Mouse (Mus musculus) limb, embryonic 10.5 days (tissue): Measurements from ENCODE around the gene Arg1. TPM values are rescaled to one million over a fixed set of nuclear protein-coding genes. Genes with fewer than 3 reads are reported as not detected.
A peak's percentile ranks its signal among the peaks of the same experiment; 100 is the strongest.

Experiments used
- DNase-seq: peaks from one replicate; pipeline ENCODE4 v3.0.0-alpha.2; 2017; ENCODE audit warnings: low spot score
- H3K27ac ChIP-seq: fragments of 300-500 bp; sonication (generic); 2 replicates; pipeline ENCODE4 v1.5.1; 2016; ENCODE audit warnings: mild to moderate bottlenecking
- H3K27me3 ChIP-seq: fragments of 300-500 bp; sonication (generic); 2 replicates; pipeline ENCODE4 v1.6.1; 2016; ENCODE audit warnings: low read depth, mild to moderate bottlenecking; ENCODE audit not compliant: poor library complexity, severe bottlenecking
- H3K36me3 ChIP-seq: fragments of 300-500 bp; sonication (generic); 2 replicates; pipeline ENCODE4 v1.6.1; 2016; ENCODE audit warnings: mild to moderate bottlenecking, moderate library complexity
- H3K4me1 ChIP-seq: fragments of 300-500 bp; sonication (generic); 2 replicates; pipeline ENCODE4 v1.6.1; 2016
- H3K4me3 ChIP-seq: fragments of 300-500 bp; sonication (generic); 2 replicates; pipeline ENCODE4 v1.5.1; 2016; ENCODE audit warnings: mild to moderate bottlenecking, moderate library complexity
- H3K9me3 ChIP-seq: fragments of 300-500 bp; sonication (generic); replicated peaks from 2 replicates; pipeline ENCODE4 v1.6.1; 2016; ENCODE audit warnings: mild to moderate bottlenecking
- WGBS: fragments of 180-500 bp; shearing (Covaris S2); methylation state at CpG from one replicate; pipeline ENCODE4 v1.1.7; 2016; 5-methylcytosine and 5-hydroxymethylcytosine counted together
- microRNA-seq: library from miRNA; unstranded; fragments of <30 nt; microRNA quantifications from one replicate; pipeline ENCODE4, GENCODE M21; 2017
- polyA plus RNA-seq: library from polyadenylated mRNA; unstranded; fragments of >200 nt; fragmentation: Nextera tagmentation; extraction: Ambion mirVana; gene quantifications from 2 replicates; pipeline ENCODE4 v1.2.1, GENCODE M21; 2016

The Arg1 gene
- polyA plus RNA-seq, 1 experiment from 2014 or later: 11.8 TPM

GRCm38 (mm10) chr10:24888343-24888742, 38.9 kb downstream of the Arg1 start:
- Histone ChIP-seq H3K4me3 (no peak overlapping the region), H3K9me3 (no peaks in the 10 kb centered on the region), H3K27ac (no peak overlapping the region), H3K4me1 (no peaks in the 10 kb centered on the region), H3K36me3 (peaks cover 98% of the 10 kb centered on the region), H3K27me3 (no peaks in the 10 kb centered on the region)
- DNase-seq: no peak
- 96% methylated on average over 7 of the region's 7 CpGs for WGBS

GRCm38 (mm10) chr10:24886008-24886407, 41.3 kb downstream of the Arg1 start:
- Histone ChIP-seq H3K4me1 (no peaks in the 10 kb centered on the region), H3K27me3 (no peaks in the 10 kb centered on the region), H3K36me3 (peaks cover 97% of the 10 kb centered on the region), H3K9me3 (no peaks in the 10 kb centered on the region), H3K27ac (no peak overlapping the region), H3K4me3 (no peak overlapping the region)
- DNase-seq: no peak
- 84% methylated on average over 9 of the region's 9 CpGs for WGBS

GRCm38 (mm10) chr10:24873624-24874023, 53.7 kb downstream of the Arg1 start:
- H3K4me1 ChIP-seq: no peaks in the 10 kb centered on the region
- H3K27ac ChIP-seq: no peak overlapping the region
- no peaks in the 10 kb centered on the region for H3K27me3 ChIP-seq
- peaks cover 78% of the 10 kb centered on the region for H3K36me3 ChIP-seq
- DNase-seq: no peak
- WGBS: 78% methylated on average over 4 of the region's 4 CpGs
- no peak overlapping the region for H3K4me3 ChIP-seq
- no peaks in the 10 kb centered on the region for H3K9me3 ChIP-seq

GRCm38 (mm10) chr10:24869760-24870290, 57.5 kb downstream of the Arg1 start, which contains the start of gene Med23:
Gene Med23 (plus strand): TSS chr10:24869986.
- WGBS: under 1% methylated on average over 36 of the region's 36 CpGs
- peak within 1 kb of the TSS; percentile 88 for H3K4me3 ChIP-seq
- H3K27me3 ChIP-seq: no peaks in the 10 kb centered on the region
- peak; percentile 98 for DNase-seq
- no peaks in the 10 kb centered on the region for H3K9me3 ChIP-seq
- H3K36me3 ChIP-seq: peaks cover 40% of the 10 kb centered on the region
- H3K27ac ChIP-seq: peak within 1 kb of the TSS; percentile 86
- no peaks in the 10 kb centered on the region for H3K4me1 ChIP-seq

Small RNA genes within 50 kb of the gene (microRNA-seq; reads per million reads assigned to microRNA genes)
- gene Mir6905: not detected

Other genes starting within 250 kb of the Arg1 start
- gene Enpp1, start 215.3 kb downstream of the Arg1 start, polyA plus RNA-seq: 0.60 and 1.1 TPM in 2 replicates
- gene Enpp3, start 84.7 kb downstream of the Arg1 start, polyA plus RNA-seq: 5.3 and 7.8 TPM in 2 replicates
- 29.7 and 34.7 TPM in 2 replicates for gene Med23, start 57.5 kb downstream of the Arg1 start, polyA plus RNA-seq